Mouse (Mus musculus) right cerebral cortex, postnatal 14 days (tissue): ENCODE data around the gene Nlgn1.

Source experiments
- DNase-seq: peaks from one replicate; pipeline ENCODE4 v3.0.0; 2022

Gene Nlgn1

DNA sequence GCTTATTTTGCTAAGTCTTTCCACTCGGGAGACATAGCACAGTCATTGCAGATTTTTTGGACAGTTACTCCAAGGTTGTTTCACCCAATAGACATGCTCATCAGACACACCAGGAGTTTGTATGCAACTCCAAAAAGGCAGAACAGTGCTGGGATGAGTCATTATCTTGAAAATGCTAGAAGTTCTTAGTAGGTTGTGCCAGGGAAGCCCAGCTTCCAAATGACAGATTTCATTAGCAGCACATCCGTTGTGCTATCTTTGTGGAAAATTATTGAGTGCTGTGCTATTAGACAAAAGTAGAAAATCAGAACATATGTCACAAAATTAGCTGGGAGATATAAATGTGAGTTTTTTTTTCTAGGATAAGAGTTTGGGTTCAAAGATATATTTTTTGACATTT lies 137.3 kb downstream of the Nlgn1 start:
- no peak for DNase-seq

DNA sequence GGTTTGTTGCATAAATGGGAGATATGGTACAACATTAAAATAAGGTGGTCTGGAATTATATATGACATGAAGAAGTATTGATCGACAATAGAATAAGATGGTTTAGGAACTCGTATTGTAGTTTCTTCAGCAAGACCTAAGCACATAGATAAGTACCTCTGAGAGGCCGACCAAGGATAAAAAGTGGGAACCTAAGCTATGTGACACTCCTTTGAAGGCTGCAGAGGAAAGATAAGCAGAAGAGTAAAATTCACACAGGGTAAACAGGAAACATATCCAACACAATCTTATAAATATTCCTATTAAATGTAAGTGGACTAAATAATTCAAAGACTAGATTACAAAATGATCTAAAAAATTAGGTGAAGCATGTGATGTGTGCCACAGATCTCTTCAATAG lies 151.2 kb downstream of the Nlgn1 start:
- DNase-seq, result no peak

GRCm38 (mm10) chr3:26175371-26175770 lies 156.9 kb downstream of the Nlgn1 start:
- DNase-seq, result no peak

GRCm38 (mm10) chr3:26174257-26174656 lies 158.0 kb downstream of the Nlgn1 start:
- DNase-seq, result no peak

DNA sequence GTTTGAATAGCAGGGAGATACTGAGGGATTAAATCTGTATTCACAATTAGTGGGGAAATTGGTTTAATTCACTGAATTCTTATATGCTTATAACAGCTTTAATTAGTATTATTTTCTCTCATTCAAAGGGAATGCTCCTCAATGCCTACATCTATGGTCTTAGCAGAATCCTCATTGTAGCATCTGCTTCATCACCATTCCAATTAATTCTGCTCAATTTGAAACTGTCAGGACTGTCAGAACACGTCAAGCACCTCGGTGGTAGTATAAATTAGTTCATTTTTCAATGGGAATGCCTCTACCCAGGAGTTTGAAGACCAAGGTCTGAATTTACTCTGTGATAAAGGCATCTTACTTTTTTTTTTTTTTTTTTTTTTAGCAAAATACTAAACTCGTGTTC lies 158.6 kb downstream of the Nlgn1 start:
- DNase-seq, result no peak

DNA sequence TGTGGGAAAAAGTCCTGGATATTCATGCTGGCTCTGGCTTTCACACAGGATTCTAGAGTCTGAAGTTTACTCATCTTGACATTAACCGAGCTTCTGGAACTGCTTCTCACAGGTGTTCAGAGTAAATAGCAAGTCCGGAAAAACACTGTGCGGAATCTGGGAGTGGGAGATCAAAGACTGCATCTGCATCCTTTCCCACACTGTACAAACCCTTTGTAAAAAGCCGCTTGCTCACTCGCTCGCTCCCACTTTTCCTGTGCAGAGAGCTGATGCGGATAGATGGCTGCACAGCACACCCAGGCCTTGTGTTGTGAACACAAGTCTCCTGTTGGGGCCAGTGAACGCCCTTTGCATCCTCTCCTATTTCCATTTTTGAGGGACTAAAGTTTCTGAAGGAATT lies 165.5 kb downstream of the Nlgn1 start:
- no peak for DNase-seq

DNA sequence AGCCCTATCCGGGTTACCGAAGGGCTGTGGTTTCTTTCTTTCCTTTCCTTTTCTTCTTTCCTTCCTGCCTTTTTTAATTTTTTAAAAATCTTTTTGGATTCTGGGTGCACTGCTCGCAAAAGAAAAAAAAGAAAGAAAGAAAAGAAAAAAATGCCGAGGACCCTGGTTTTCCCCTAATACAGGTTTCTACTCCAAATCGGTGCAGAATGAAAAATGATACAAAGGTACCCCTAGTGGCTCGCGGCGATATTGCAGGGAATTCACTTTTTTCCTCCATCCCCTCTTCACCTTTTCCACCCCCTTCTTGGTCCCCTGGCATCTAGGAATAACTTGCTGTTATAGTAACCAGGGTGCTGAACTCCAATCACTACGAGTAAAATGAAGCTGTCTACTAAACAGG lies 178.5 kb downstream of the Nlgn1 start:
- DNase-seq, result peak; percentile 58

DNA sequence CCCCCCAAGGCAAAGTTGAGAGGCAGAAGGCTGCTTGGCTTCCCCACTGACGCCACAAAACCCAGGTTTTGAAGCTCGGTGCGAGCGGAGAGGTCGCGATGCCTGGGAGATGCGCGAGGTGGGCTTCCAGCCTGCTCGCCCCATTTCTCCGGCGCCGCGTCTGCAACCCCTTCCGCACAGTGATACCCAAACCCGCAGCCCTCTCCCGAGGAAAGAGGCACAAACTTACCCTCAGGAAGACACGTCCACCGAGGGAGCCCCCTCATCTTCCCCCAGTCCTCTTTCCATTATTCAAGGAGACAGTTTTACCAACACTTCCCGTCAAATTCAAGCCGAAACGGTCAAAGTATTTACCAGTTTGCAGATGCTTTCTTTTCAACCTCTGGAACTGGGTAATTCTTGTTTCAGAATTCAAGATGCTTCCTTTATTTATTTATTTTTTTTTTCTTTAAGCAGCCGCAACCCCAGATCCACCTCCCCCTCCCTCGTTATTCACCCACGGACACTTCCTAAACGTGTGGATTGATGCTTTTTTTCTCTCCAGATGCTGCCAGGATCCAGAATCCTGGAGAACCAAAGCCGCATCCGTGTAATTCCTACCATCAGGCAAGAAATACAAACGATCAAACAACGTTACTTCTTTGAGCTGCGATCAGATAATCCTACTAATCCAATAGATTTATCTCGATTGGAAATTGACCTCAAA lies 179.1 kb downstream of the Nlgn1 start:
- DNase-seq, result peak; percentile 46

DNA sequence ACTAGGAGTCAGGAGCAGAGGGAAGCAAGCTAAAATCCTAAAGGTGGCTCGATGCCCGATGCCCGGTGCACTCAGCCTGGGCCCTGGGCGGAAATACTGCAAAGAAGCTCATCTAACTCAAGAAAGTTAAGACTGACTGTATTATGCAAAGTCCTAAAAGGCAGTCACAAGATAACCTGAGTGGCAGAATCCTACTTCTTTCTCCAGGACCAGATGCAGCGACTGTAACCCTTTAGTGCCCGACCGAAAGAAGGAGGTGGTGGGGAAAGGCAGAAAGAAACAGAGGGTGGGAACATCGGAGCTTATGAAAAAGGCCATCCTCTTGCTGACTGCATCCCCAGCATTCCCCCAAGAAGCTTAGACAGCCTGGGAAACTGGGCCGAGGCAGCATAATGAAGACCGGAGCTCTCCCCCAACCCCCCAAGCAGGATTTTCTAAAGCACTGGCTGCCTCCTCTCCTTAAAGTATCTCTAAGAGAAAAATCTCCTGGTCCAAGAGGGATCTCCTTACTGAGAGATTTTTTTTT lies 179.7 kb downstream of the Nlgn1 start:
- DNase-seq, result peak; percentile 18

DNA sequence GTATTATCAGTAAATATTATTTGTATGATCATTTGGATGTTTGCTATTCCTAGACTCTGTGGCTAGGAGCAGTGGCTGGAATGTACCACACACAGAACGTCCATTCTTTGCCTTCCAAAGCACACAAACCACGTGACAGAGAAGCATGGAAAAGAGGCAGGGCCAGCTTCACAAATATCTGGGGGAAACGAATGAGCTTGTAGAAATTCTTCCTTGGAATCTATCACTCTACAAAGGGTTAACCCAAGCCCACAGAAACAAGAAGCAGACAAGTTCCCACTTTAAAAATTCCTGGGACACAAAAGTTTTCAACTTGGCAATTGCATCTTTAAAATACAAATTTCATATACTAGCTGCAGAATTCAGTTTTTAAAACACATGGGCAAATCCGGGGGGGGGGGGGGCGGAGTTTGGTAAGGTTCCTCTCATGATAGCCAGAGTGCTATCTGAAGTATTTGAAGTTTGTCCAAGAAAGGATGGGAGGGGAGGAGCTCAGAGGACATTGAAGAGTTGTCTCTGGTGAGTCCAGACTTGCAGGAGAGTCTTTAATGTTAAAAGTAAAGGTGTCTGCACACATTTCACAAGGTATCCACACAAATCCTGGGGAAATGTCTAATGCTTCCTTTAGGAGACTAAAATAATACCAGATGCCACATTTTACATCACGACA lies 180.8 kb downstream of the Nlgn1 start:
- DNase-seq, result no peak

DNA sequence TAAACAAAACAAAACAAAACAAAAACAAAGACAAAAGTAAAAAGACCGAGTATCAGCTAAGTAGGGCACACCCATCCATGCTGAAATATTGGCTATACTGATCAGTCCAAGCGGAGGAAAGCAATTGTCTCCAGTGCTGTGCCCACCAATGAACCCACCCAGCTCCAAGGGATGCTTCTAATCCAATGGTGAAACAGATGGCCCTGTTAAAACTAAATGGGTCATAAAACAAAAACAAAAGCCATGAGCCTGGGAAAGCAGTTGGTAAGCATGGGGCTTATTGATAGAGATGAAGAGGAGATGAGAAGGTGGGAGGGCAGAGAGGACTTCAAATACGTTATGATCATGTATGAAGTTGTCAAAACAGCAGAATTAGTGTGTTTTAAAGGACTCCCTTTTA lies 186.1 kb downstream of the Nlgn1 start:
- no peak for DNase-seq

GRCm38 (mm10) chr3:26145441-26145840 lies 186.8 kb downstream of the Nlgn1 start:
- no peak for DNase-seq

DNA sequence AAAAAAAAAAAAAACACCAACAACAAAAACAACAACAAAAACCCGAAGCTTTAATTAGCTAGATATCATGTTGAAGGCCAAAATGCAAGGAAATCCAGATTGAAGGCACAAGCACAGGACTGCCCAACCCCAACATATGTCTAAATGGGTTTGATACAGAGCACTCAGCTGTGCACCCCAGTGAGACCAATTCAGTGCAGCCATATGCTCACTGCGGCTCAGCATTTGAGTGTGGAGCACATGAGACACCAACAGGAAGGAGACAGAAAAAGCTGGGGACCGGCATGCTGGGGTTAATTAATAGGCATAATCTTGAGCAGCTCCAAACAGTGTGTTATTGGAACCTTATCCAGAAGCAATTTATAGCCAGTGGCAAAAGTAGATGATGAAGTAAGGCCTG lies 190.7 kb downstream of the Nlgn1 start:
- DNase-seq, result no peak

GRCm38 (mm10) chr3:26134839-26135651 lies 197.2 kb downstream of the Nlgn1 start:
- no peak for DNase-seq

- DNase-seq, result no peak
Observed at GRCm38 (mm10) chr3:26130919-26131318, 201.3 kb downstream of the Nlgn1 start.

DNA sequence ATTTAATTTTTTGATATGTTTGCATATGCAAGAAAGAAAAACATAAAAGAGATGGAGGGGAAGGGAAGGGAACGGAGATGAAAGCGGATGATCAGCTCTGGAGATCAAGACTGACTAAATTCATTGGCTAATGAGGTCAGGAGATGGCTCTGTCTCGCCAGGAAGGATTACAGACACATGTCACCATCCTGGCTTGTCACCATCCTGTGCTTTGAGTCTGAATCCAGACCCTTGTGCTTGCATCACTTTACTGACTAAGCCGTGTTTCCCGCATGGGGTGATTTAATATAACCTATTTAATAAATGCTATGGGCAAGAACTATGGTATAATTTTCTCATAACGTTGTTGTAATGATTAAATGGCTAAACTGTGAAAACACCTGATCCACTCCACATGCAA lies 202.8 kb downstream of the Nlgn1 start:
- DNase-seq, result no peak

DNA sequence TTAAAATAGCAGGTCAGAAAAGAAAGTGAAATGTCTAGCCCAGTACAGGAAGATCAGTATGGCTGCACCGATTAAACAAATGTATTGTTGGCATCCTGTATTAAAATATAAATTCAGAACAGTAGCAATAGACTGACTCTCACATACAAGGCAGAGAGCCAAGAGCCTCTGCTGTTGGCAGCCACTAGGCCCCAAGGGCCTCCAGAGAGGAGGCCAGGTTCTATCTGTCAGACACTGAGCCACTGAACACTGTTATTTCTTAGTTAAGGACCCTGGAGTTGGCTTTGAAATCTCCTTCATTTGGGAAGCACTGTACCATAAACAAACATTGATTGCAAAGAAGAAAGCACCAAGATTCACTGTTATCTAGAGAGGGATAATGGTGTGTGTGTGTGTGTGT lies 215.2 kb downstream of the Nlgn1 start:
- DNase-seq, result no peak

- DNase-seq, result no peak
Observed at GRCm38 (mm10) chr3:26106361-26106760, 225.9 kb downstream of the Nlgn1 start.

- DNase-seq, result no peak
Observed at GRCm38 (mm10) chr3:26105528-26105927, 226.7 kb downstream of the Nlgn1 start.

- no peak for DNase-seq
Observed at GRCm38 (mm10) chr3:26102271-26102670, 230.0 kb downstream of the Nlgn1 start.

DNA sequence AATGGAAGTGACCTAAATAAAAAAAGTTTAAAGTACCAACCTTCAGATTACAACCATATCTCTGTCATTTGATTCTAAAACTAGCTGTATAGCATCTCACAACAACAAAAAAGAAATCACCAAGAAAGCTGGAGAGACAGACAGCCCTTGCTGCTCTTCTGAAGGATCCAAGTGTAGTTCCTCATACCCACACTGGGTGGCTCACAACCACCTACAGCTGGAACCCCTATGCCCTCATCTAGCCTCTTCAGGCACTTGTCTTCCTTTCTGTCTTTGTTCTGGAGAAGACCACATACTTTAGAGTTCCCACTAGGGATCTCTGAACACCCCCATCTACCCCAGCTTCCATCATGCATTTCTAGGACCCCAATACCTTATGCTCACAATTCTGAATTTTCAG lies 236.7 kb downstream of the Nlgn1 start:
- DNase-seq, result no peak

DNA sequence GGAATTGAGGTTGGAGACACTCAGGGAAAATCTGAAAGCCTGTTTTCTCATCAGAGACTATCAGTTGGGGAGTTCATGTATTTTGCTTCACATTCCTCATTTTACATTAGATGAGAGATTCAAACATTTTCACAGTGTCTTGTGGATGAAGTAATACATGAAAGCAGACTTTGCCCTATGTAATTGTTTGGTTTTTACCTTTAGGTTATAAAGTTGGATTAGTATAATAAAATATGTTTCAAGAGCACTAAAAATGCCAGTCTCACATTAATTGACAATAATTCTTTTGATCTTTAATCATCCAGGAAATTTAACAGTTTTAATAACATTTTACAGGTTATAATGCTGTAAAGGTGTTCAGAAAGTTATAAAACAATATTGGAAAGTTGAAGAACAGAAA lies 262.9 kb downstream of the Nlgn1 start:
- DNase-seq, result no peak

DNA sequence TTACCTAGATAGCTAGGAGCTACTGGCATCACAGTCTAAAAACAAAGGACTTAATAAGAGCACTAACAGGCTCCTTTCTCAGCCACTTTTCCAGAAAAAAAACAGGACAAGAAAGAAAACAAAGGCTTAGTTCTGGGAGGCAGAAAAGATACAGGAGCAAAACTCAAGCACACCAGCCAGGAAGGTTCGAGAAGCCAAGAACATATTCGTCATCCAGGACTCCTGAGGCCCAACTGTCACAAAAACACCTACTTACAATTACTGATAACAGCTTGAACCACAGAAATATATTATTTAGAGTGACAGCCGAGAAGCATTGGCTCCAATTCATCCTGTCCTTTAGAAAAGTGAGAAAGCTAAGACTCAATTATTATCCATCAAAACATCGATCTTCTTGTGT lies 281.5 kb downstream of the Nlgn1 start:
- DNase-seq, result no peak

GRCm38 (mm10) chr3:26042966-26043365 lies 289.3 kb downstream of the Nlgn1 start:
- DNase-seq, result no peak
